Mouse (Mus musculus): Measurements from ENCODE around the gene Crebzf. TPM values are rescaled to one million over a fixed set of nuclear protein-coding genes. Genes with fewer than 3 reads are reported as not detected.

The Crebzf gene
- polyA plus RNA-seq, 1 experiment from 2014 or later: 58.1 TPM

Other genes starting within 250 kb of the Crebzf start
- not detected in 2 replicates for gene Ccdc83, start 177.0 kb upstream of the Crebzf start, polyA plus RNA-seq (2016; fragmentation: Nextera tagmentation; extraction: Ambion mirVana)
- 2.2 and 3.2 TPM in 2 replicates for gene Sytl2, start 140.5 kb upstream of the Crebzf start, polyA plus RNA-seq (2016; fragmentation: Nextera tagmentation; extraction: Ambion mirVana)
- 3.0 and 3.2 TPM in 2 replicates for gene Ccdc89, start 16.2 kb upstream of the Crebzf start, polyA plus RNA-seq (2016; fragmentation: Nextera tagmentation; extraction: Ambion mirVana)
- gene Tmem126a, start 14.5 kb downstream of the Crebzf start, polyA plus RNA-seq (2016; fragmentation: Nextera tagmentation; extraction: Ambion mirVana): 117 and 119 TPM in 2 replicates
- 40.7 and 44.6 TPM in 2 replicates for gene Tmem126b, start 33.3 kb downstream of the Crebzf start, polyA plus RNA-seq (2016; fragmentation: Nextera tagmentation; extraction: Ambion mirVana)
- gene Dlg2, start 33.9 kb downstream of the Crebzf start, polyA plus RNA-seq (2016; fragmentation: Nextera tagmentation; extraction: Ambion mirVana): 4.2 and 5.4 TPM in 2 replicates

Measured in midbrain, embryonic 12.5 days (tissue).